Mouse (Mus musculus) forebrain, embryonic 13.5 days (tissue): ENCODE data around the gene Tanc1. TPM values are rescaled to one million over a fixed set of nuclear protein-coding genes. Genes with fewer than 3 reads are reported as not detected.

Source experiments
- ATAC-seq: fragments of 200-750 bp; cut with Nextera tagmentation; 2 replicates; pipeline ENCODE4 v1.8.0; 2017
- H3K27ac ChIP-seq: fragments of 300-500 bp; sonication (generic); 2 replicates; pipeline ENCODE4 v1.5.1; 2015; ENCODE audit warnings: inconsistent platforms, mild to moderate bottlenecking, moderate library complexity
- H3K27me3 ChIP-seq: fragments of 300-500 bp; sonication (generic); 2 replicates; pipeline ENCODE4 v1.6.1; 2015; ENCODE audit warnings: mild to moderate bottlenecking, inconsistent platforms
- H3K36me3 ChIP-seq: fragments of 300-500 bp; sonication (generic); 2 replicates; pipeline ENCODE4 v1.6.1; 2015; ENCODE audit warnings: mild to moderate bottlenecking, inconsistent platforms; ENCODE audit not compliant: poor library complexity, severe bottlenecking
- H3K4me1 ChIP-seq: fragments of 300-500 bp; sonication (generic); 2 replicates; pipeline ENCODE4 v1.6.1; 2015; ENCODE audit warnings: inconsistent platforms
- H3K4me2 ChIP-seq: fragments of 300-500 bp; sonication (generic); 2 replicates; pipeline ENCODE4 v1.6.1; 2015; ENCODE audit warnings: inconsistent platforms, mild to moderate bottlenecking, moderate library complexity
- H3K4me3 ChIP-seq: fragments of 300-500 bp; sonication (generic); 2 replicates; pipeline ENCODE4 v1.5.1; 2015; ENCODE audit warnings: mild to moderate bottlenecking, inconsistent platforms
- H3K9ac ChIP-seq: fragments of 300-500 bp; sonication (generic); 2 replicates; pipeline ENCODE4 v1.6.1; 2015; ENCODE audit warnings: mild to moderate bottlenecking, inconsistent platforms
- H3K9me3 ChIP-seq: fragments of 300-500 bp; sonication (generic); replicated peaks from 2 replicates; pipeline ENCODE4 v1.6.1; 2016; ENCODE audit warnings: inconsistent platforms
- WGBS: fragments of 180-500 bp; shearing (Covaris S2); methylation state at CpG from one replicate; pipeline ENCODE4 v1.1.7; 2015; 5-methylcytosine and 5-hydroxymethylcytosine counted together
- polyA plus RNA-seq: library from polyadenylated mRNA; unstranded; fragments of >200 nt; fragmentation: Nextera tagmentation; extraction: Ambion mirVana; gene quantifications from 2 replicates; pipeline ENCODE4 v1.2.1, GENCODE M21; 2015

Tanc1 gene
- polyA plus RNA-seq, 1 experiment from 2014 or later = 12.7 TPM

- Histone ChIP-seq H3K27me3 (no peaks in the 10 kb centered on the region), H3K4me1 (peaks cover 22% of the 10 kb centered on the region), H3K9ac (no peak overlapping the region), H3K36me3 (no peaks in the 10 kb centered on the region), H3K27ac (no peak overlapping the region), H3K4me2 (no peak overlapping the region), H3K4me3 (no peak overlapping the region), H3K9me3 (no peaks in the 10 kb centered on the region)
- 71% methylated on average over 2 of the region's 2 CpGs for WGBS
- ATAC-seq = no peak
Measured at GRCm38 (mm10) chr2:59616890-59617289, 5.0 kb downstream of the Tanc1 start.

- 89% methylated on average over 7 of the region's 7 CpGs for WGBS
- no peak overlapping the region for H3K4me2 ChIP-seq
- no peaks in the 10 kb centered on the region for H3K36me3 ChIP-seq
- H3K9ac ChIP-seq = no peak overlapping the region
- H3K27ac ChIP-seq = no peak overlapping the region
- no peak for ATAC-seq
- H3K9me3 ChIP-seq = no peaks in the 10 kb centered on the region
- peaks cover 9% of the 10 kb centered on the region for H3K4me1 ChIP-seq
- no peaks in the 10 kb centered on the region for H3K27me3 ChIP-seq
- H3K4me3 ChIP-seq = no peak overlapping the region
Measured at GRCm38 (mm10) chr2:59618996-59619395, 7.2 kb downstream of the Tanc1 start.

- H3K36me3 ChIP-seq = no peaks in the 10 kb centered on the region
- 84% methylated on average over 5 of the region's 5 CpGs for WGBS
- no peaks in the 10 kb centered on the region for H3K27me3 ChIP-seq
- H3K9ac ChIP-seq = no peak overlapping the region
- H3K4me2 ChIP-seq = no peak overlapping the region
- H3K4me1 ChIP-seq = no peaks in the 10 kb centered on the region
- no peaks in the 10 kb centered on the region for H3K9me3 ChIP-seq
- no peak for ATAC-seq
- H3K27ac ChIP-seq = no peak overlapping the region
- H3K4me3 ChIP-seq = no peak overlapping the region
Measured at GRCm38 (mm10) chr2:59620601-59621000, 8.8 kb downstream of the Tanc1 start.

- no peak for ATAC-seq
- 84% methylated on average over 6 of the region's 6 CpGs for WGBS
- Histone ChIP-seq H3K27me3 (no peaks in the 10 kb centered on the region), H3K36me3 (no peaks in the 10 kb centered on the region), H3K4me2 (no peak overlapping the region), H3K4me3 (no peak overlapping the region), H3K4me1 (peaks cover 7% of the 10 kb centered on the region; the same call in 1 of the 2 replicates), H3K9me3 (no peaks in the 10 kb centered on the region), H3K27ac (no peak overlapping the region), H3K9ac (no peak overlapping the region)
Measured at GRCm38 (mm10) chr2:59622514-59623139, 10.8 kb downstream of the Tanc1 start.

- no peaks in the 10 kb centered on the region for H3K27me3 ChIP-seq
- 79% methylated on average over 5 of the region's 5 CpGs for WGBS
- no peak overlapping the region for H3K27ac ChIP-seq
- no peaks in the 10 kb centered on the region for H3K9me3 ChIP-seq
- no peak overlapping the region for H3K4me3 ChIP-seq
- peaks cover 17% of the 10 kb centered on the region for H3K4me1 ChIP-seq
- no peaks in the 10 kb centered on the region for H3K36me3 ChIP-seq
- H3K4me2 ChIP-seq = no peak overlapping the region
- no peak for ATAC-seq
- H3K9ac ChIP-seq = no peak overlapping the region
Measured at GRCm38 (mm10) chr2:59623858-59624257, 12.0 kb downstream of the Tanc1 start.

- Histone ChIP-seq H3K27ac (no peak overlapping the region), H3K9me3 (no peaks in the 10 kb centered on the region), H3K4me3 (no peak overlapping the region), H3K27me3 (no peaks in the 10 kb centered on the region), H3K36me3 (no peaks in the 10 kb centered on the region), H3K9ac (no peak overlapping the region), H3K4me1 (peaks cover 17% of the 10 kb centered on the region), H3K4me2 (no peak overlapping the region)
- no peak for ATAC-seq
- 75% methylated on average over 2 of the region's 2 CpGs for WGBS
Measured at GRCm38 (mm10) chr2:59625416-59625815, 13.6 kb downstream of the Tanc1 start.

GRCm38 (mm10) chr2:59625927-59626326, 14.1 kb downstream of the Tanc1 start:
- H3K27me3 ChIP-seq = no peaks in the 10 kb centered on the region
- WGBS = 59% methylated on average over 8 of the region's 8 CpGs
- no peak overlapping the region for H3K9ac ChIP-seq
- H3K27ac ChIP-seq = no peak overlapping the region
- H3K4me2 ChIP-seq = no peak overlapping the region
- no peak overlapping the region for H3K4me3 ChIP-seq
- H3K4me1 ChIP-seq = peaks cover 17% of the 10 kb centered on the region
- no peaks in the 10 kb centered on the region for H3K36me3 ChIP-seq
- no peak for ATAC-seq
- no peaks in the 10 kb centered on the region for H3K9me3 ChIP-seq

GRCm38 (mm10) chr2:59626422-59626821, 14.6 kb downstream of the Tanc1 start:
- Histone ChIP-seq H3K4me3 (no peak overlapping the region), H3K9me3 (no peaks in the 10 kb centered on the region), H3K36me3 (no peaks in the 10 kb centered on the region), H3K27ac (no peak overlapping the region), H3K4me2 (no peak overlapping the region), H3K4me1 (peaks cover 17% of the 10 kb centered on the region), H3K27me3 (no peaks in the 10 kb centered on the region), H3K9ac (no peak overlapping the region)
- no peak for ATAC-seq
- WGBS = 79% methylated on average over 3 of the region's 3 CpGs

GRCm38 (mm10) chr2:59627502-59627901, 15.7 kb downstream of the Tanc1 start:
- Histone ChIP-seq H3K4me2 (no peak overlapping the region), H3K36me3 (no peaks in the 10 kb centered on the region), H3K4me3 (no peak overlapping the region), H3K9me3 (no peaks in the 10 kb centered on the region), H3K27ac (no peak overlapping the region), H3K9ac (no peak overlapping the region), H3K27me3 (no peaks in the 10 kb centered on the region), H3K4me1 (peaks cover 17% of the 10 kb centered on the region)
- 14% methylated on average over 1 of the region's 1 CpGs for WGBS
- ATAC-seq = no peak

- no peak overlapping the region for H3K27ac ChIP-seq
- WGBS = 84% methylated on average over 17 of the region's 17 CpGs
- H3K36me3 ChIP-seq = no peaks in the 10 kb centered on the region
- peaks cover 17% of the 10 kb centered on the region for H3K4me1 ChIP-seq
- H3K9me3 ChIP-seq = no peaks in the 10 kb centered on the region
- no peaks in the 10 kb centered on the region for H3K27me3 ChIP-seq
- H3K4me3 ChIP-seq = no peak overlapping the region
- no peak overlapping the region for H3K9ac ChIP-seq
- no peak overlapping the region for H3K4me2 ChIP-seq
- no peak for ATAC-seq
Measured at GRCm38 (mm10) chr2:59628057-59628901, 16.4 kb downstream of the Tanc1 start.

GRCm38 (mm10) chr2:59629829-59630228, 18.0 kb downstream of the Tanc1 start:
- H3K27me3 ChIP-seq = no peaks in the 10 kb centered on the region
- H3K4me2 ChIP-seq = no peak overlapping the region
- peaks cover 17% of the 10 kb centered on the region for H3K4me1 ChIP-seq
- H3K9me3 ChIP-seq = 0 out of 2 replicates have a peak, but pooled peaks cover 3% of the 10 kb centered on the region
- no peak overlapping the region for H3K9ac ChIP-seq
- WGBS = 88% methylated on average over 4 of the region's 4 CpGs
- no peak overlapping the region for H3K4me3 ChIP-seq
- no peak overlapping the region for H3K27ac ChIP-seq
- H3K36me3 ChIP-seq = no peaks in the 10 kb centered on the region; the same call in 1 of the 2 replicates
- ATAC-seq = no peak

GRCm38 (mm10) chr2:59631406-59631805, 19.6 kb downstream of the Tanc1 start:
- Histone ChIP-seq H3K9ac (no peak overlapping the region), H3K4me2 (no peak overlapping the region), H3K4me3 (no peak overlapping the region), H3K36me3 (no peaks in the 10 kb centered on the region; the same call in 1 of the 2 replicates), H3K27me3 (no peaks in the 10 kb centered on the region), H3K4me1 (peaks cover 17% of the 10 kb centered on the region), H3K27ac (no peak overlapping the region), H3K9me3 (0 out of 2 replicates have a peak, but pooled peaks cover 3% of the 10 kb centered on the region)
- 78% methylated on average over 5 of the region's 5 CpGs for WGBS
- no peak for ATAC-seq
